Mouse (Mus musculus): ENCODE data around the gene Nudt17. TPM values are rescaled to one million over a fixed set of nuclear protein-coding genes. Genes with fewer than 3 reads are reported as not detected.
A peak's percentile ranks its signal among the peaks of the same experiment; 100 is the strongest.

The Nudt17 gene
- polyA plus RNA-seq, 1 experiment from 2014 or later = 14.0 TPM

- peak overlapping the region; percentile 90; the same call in 1 of the 2 replicates for H3K27ac ChIP-seq
- 53% methylated on average over 7 of the region's 7 CpGs for WGBS
- no peak for ATAC-seq (ENCODE audit: low FRiP score)
These were observed 20.5 kb upstream of the Nudt17 start for GRCm38 (mm10) chr3:96728634-96729402.

GRCm38 (mm10) chr3:96727828-96728633, 19.7 kb upstream of the Nudt17 start:
- H3K4me3 ChIP-seq = peak overlapping the region; percentile 92
- 1% methylated on average over 37 of the region's 42 CpGs for WGBS
- peaks cover 9% of the 10 kb centered on the region for H3K36me3 ChIP-seq
- peak overlapping the region; percentile 90 for H3K27ac ChIP-seq
- peak overlapping the region; percentile 63 for H3K4me2 ChIP-seq
- peaks cover 38% of the 10 kb centered on the region for H3K4me1 ChIP-seq (replicated peaks)
- ATAC-seq (ENCODE audit: low FRiP score) = peak; percentile 75
- H3K27me3 ChIP-seq = no peaks in the 10 kb centered on the region
- H3K9me3 ChIP-seq = no peaks in the 10 kb centered on the region
- H3K9ac ChIP-seq = peak overlapping the region; percentile 79

More at GRCm38 (mm10) chr3:96728634-96729402, 20.5 kb upstream of the Nudt17 start:
- Histone ChIP-seq H3K36me3 (peaks cover 1% of the 10 kb centered on the region), H3K4me2 (peak overlapping the region; percentile 63), H3K4me3 (peak overlapping the region; percentile 92), H3K27me3 (no peaks in the 10 kb centered on the region), H3K4me1 (replicated peaks) (peaks cover 38% of the 10 kb centered on the region), H3K9ac (peak overlapping the region; percentile 79), H3K9me3 (no peaks in the 10 kb centered on the region)

GRCm38 (mm10) chr3:96727343-96727827, 19.0 kb upstream of the Nudt17 start, which contains the start of the genes Polr3c and Rnf115:
Gene Polr3c, minus strand, starts transcription at chr3:96727628.
Gene Rnf115, plus strand, starts transcription at chr3:96727664.
- H3K36me3 ChIP-seq = peaks cover 16% of the 10 kb centered on the region
- H3K9ac ChIP-seq = peak within 1 kb of the TSS; percentile 79
- peak; percentile 97 for ATAC-seq (ENCODE audit: low FRiP score)
- no peaks in the 10 kb centered on the region for H3K27me3 ChIP-seq
- peak within 1 kb of the TSS; percentile 90 for H3K27ac ChIP-seq
- peak within 1 kb of the TSS; percentile 92 for H3K4me3 ChIP-seq
- H3K4me1 ChIP-seq (replicated peaks) = peaks cover 38% of the 10 kb centered on the region
- no peaks in the 10 kb centered on the region for H3K9me3 ChIP-seq
- H3K4me2 ChIP-seq = peak within 1 kb of the TSS; percentile 63
- WGBS = under 1% methylated on average over 42 of the region's 52 CpGs

- ATAC-seq (ENCODE audit: low FRiP score) = peak; percentile 13; the same call in 1 of the 2 replicates
- H3K36me3 ChIP-seq = peaks cover 61% of the 10 kb centered on the region
- H3K4me3 ChIP-seq = no peak overlapping the region
- WGBS = 37% methylated on average over 14 of the region's 14 CpGs
- no peaks in the 10 kb centered on the region for H3K9me3 ChIP-seq
- 0 out of 2 replicates have a peak overlapping the region, but pooled peaks have one; percentile 15 for H3K4me2 ChIP-seq
- H3K27me3 ChIP-seq = no peaks in the 10 kb centered on the region
- no peak overlapping the region for H3K9ac ChIP-seq
- no peaks in the 10 kb centered on the region for H3K4me1 ChIP-seq (replicated peaks)
- no peak overlapping the region for H3K27ac ChIP-seq
These were observed 10.8 kb upstream of the Nudt17 start for GRCm38 (mm10) chr3:96719173-96719572.

- H3K27me3 ChIP-seq = no peaks in the 10 kb centered on the region
- ATAC-seq (ENCODE audit: low FRiP score) = no peak
- H3K4me2 ChIP-seq = no peak overlapping the region
- H3K4me3 ChIP-seq = no peak overlapping the region
- H3K9ac ChIP-seq = no peak overlapping the region
- no peaks in the 10 kb centered on the region for H3K4me1 ChIP-seq (replicated peaks)
- H3K36me3 ChIP-seq = peaks cover 67% of the 10 kb centered on the region
- H3K9me3 ChIP-seq = no peaks in the 10 kb centered on the region
- no peak overlapping the region for H3K27ac ChIP-seq
- WGBS = 90% methylated on average over 2 of the region's 2 CpGs
These were observed 7.5 kb upstream of the Nudt17 start for GRCm38 (mm10) chr3:96715854-96716253.

- no peak for ATAC-seq (ENCODE audit: low FRiP score)
- H3K27me3 ChIP-seq = no peaks in the 10 kb centered on the region
- H3K9me3 ChIP-seq = no peaks in the 10 kb centered on the region
- H3K9ac ChIP-seq = no peak overlapping the region
- H3K36me3 ChIP-seq = peaks cover 78% of the 10 kb centered on the region
- whole genome bisulfite sequencing = 95% methylated on average over 5 of the region's 5 CpGs
- H3K4me2 ChIP-seq = no peak overlapping the region
- no peak overlapping the region for H3K4me3 ChIP-seq
- H3K27ac ChIP-seq = no peak overlapping the region
- H3K4me1 ChIP-seq (replicated peaks) = no peaks in the 10 kb centered on the region
These were observed 5.9 kb upstream of the Nudt17 start for GRCm38 (mm10) chr3:96714286-96714685.

GRCm38 (mm10) chr3:96708684-96709064, 312 bp upstream of the Nudt17 start:
- Histone ChIP-seq H3K9ac (no peak overlapping the region), H3K27ac (no peak overlapping the region), H3K4me1 (replicated peaks) (peaks cover 7% of the 10 kb centered on the region; the same call in 1 of the 2 replicates), H3K4me3 (no peak overlapping the region; the same call in 1 of the 2 replicates), H3K27me3 (peaks cover 12% of the 10 kb centered on the region; the same call in 1 of the 2 replicates), H3K4me2 (peak overlapping the region; percentile 90), H3K36me3 (peaks cover 62% of the 10 kb centered on the region), H3K9me3 (no peaks in the 10 kb centered on the region)
- WGBS = 56% methylated on average over 2 of the region's 2 CpGs
- ATAC-seq (ENCODE audit: low FRiP score) = no peak

- WGBS = 80% methylated on average over 7 of the region's 7 CpGs
- peaks cover 58% of the 10 kb centered on the region for H3K36me3 ChIP-seq
These were observed 1.4 kb downstream of the Nudt17 start for GRCm38 (mm10) chr3:96706984-96707383.

GRCm38 (mm10) chr3:96706217-96706616, 2.1 kb downstream of the Nudt17 start:
- Histone ChIP-seq H3K9me3 (no peaks in the 10 kb centered on the region), H3K27ac (no peak overlapping the region), H3K4me1 (replicated peaks) (peaks cover 7% of the 10 kb centered on the region; the same call in 1 of the 2 replicates), H3K9ac (no peak overlapping the region), H3K4me2 (no peak overlapping the region), H3K27me3 (peaks cover 12% of the 10 kb centered on the region; the same call in 1 of the 2 replicates), H3K36me3 (peaks cover 58% of the 10 kb centered on the region), H3K4me3 (no peak overlapping the region)
- no peak for ATAC-seq (ENCODE audit: low FRiP score)
- 92% methylated on average over 11 of the region's 11 CpGs for WGBS

More at GRCm38 (mm10) chr3:96706984-96707383, 1.4 kb downstream of the Nudt17 start:
- Histone ChIP-seq H3K27me3 (peaks cover 12% of the 10 kb centered on the region; the same call in 1 of the 2 replicates), H3K4me1 (replicated peaks) (peaks cover 7% of the 10 kb centered on the region; the same call in 1 of the 2 replicates), H3K4me2 (no peak overlapping the region), H3K9me3 (no peaks in the 10 kb centered on the region), H3K4me3 (no peak overlapping the region), H3K9ac (no peak overlapping the region), H3K27ac (no peak overlapping the region)
- ATAC-seq (ENCODE audit: low FRiP score) = no peak

- Histone ChIP-seq H3K4me3 (no peak overlapping the region), H3K9me3 (no peaks in the 10 kb centered on the region)
These were observed 3.6 kb downstream of the Nudt17 start for GRCm38 (mm10) chr3:96704778-96705177.

GRCm38 (mm10) chr3:96701003-96701402, 7.4 kb downstream of the Nudt17 start:
- H3K9me3 ChIP-seq = no peaks in the 10 kb centered on the region
- no peak for ATAC-seq (ENCODE audit: low FRiP score)
- H3K4me3 ChIP-seq = no peak overlapping the region
- H3K4me1 ChIP-seq (replicated peaks) = peaks cover 13% of the 10 kb centered on the region
- H3K27ac ChIP-seq = no peak overlapping the region
- WGBS = 88% methylated on average over 4 of the region's 4 CpGs
- H3K36me3 ChIP-seq = peaks cover 56% of the 10 kb centered on the region
- H3K4me2 ChIP-seq = no peak overlapping the region
- H3K9ac ChIP-seq = no peak overlapping the region; the same call in 1 of the 2 replicates
- H3K27me3 ChIP-seq = no peaks in the 10 kb centered on the region

More at GRCm38 (mm10) chr3:96704778-96705177, 3.6 kb downstream of the Nudt17 start:
- no peak for ATAC-seq (ENCODE audit: low FRiP score)
- WGBS = 62% methylated on average over 11 of the region's 11 CpGs
- H3K36me3 ChIP-seq = peaks cover 56% of the 10 kb centered on the region
- H3K27ac ChIP-seq = no peak overlapping the region
- H3K4me1 ChIP-seq (replicated peaks) = peaks cover 7% of the 10 kb centered on the region; the same call in 1 of the 2 replicates
- peaks cover 12% of the 10 kb centered on the region; the same call in 1 of the 2 replicates for H3K27me3 ChIP-seq
- H3K4me2 ChIP-seq = no peak overlapping the region
- H3K9ac ChIP-seq = no peak overlapping the region

- Histone ChIP-seq H3K4me2 (no peak overlapping the region), H3K36me3 (peaks cover 51% of the 10 kb centered on the region), H3K4me3 (no peak overlapping the region), H3K4me1 (replicated peaks) (peaks cover 16% of the 10 kb centered on the region), H3K27ac (no peak overlapping the region), H3K27me3 (no peaks in the 10 kb centered on the region), H3K9me3 (no peaks in the 10 kb centered on the region), H3K9ac (no peak overlapping the region)
- WGBS = 59% methylated on average over 7 of the region's 7 CpGs
- no peak for ATAC-seq (ENCODE audit: low FRiP score)
These were observed 8.0 kb downstream of the Nudt17 start for GRCm38 (mm10) chr3:96700376-96700775.
